Mouse (Mus musculus) regulatory T cell (primary cell): Measurements from ENCODE around the gene Trp63.
"Not testable (repeated sequence)": the region's sequence is repeated elsewhere in the genome, so short reads cannot be mapped to it uniquely, and the experiment has no call there.

Experiments used
- in situ Hi-C: fragments of 300-600 bp; cut with MboI, MseI; formaldehyde crosslinking; loops from one replicate; pipeline ENCODE4 v1.15.1; 2025; ENCODE audit warnings: high pct_unique_total_duplicates

Gene Trp63

GRCm38 (mm10) chr16:25683531-25684248, at the start of gene Trp63:
TSS of gene Trp63 (plus strand) at chr16:25683763.
- in situ Hi-C loops, result no loop called here

- in situ Hi-C loops, result not testable (repeated sequence)
Observed at GRCm38 (mm10) chr16:25644716-25645115, 38.8 kb upstream of the Trp63 start.

GRCm38 (mm10) chr16:25660510-25661235, 22.9 kb upstream of the Trp63 start:
- in situ Hi-C loops, result no loop called here

- in situ Hi-C loops, result no loop called here
Observed at GRCm38 (mm10) chr16:25663116-25663515, 20.4 kb upstream of the Trp63 start.

- in situ Hi-C loops, result no loop called here
Observed at GRCm38 (mm10) chr16:25673861-25674440, 9.6 kb upstream of the Trp63 start.

GRCm38 (mm10) chr16:25680369-25680768, 3.2 kb upstream of the Trp63 start:
- in situ Hi-C loops, result no loop called here

GRCm38 (mm10) chr16:25682533-25682932, 1.0 kb upstream of the Trp63 start:
- in situ Hi-C loops, result no loop called here

GRCm38 (mm10) chr16:25684572-25684971, 1.0 kb downstream of the Trp63 start:
- in situ Hi-C loops, result no loop called here

- in situ Hi-C loops, result no loop called here
Observed at GRCm38 (mm10) chr16:25690612-25691011, 7.0 kb downstream of the Trp63 start.

- in situ Hi-C loops, result no loop called here
Observed at GRCm38 (mm10) chr16:25701252-25701651, 17.7 kb downstream of the Trp63 start.

GRCm38 (mm10) chr16:25706260-25706659, 22.7 kb downstream of the Trp63 start:
- in situ Hi-C loops, result no loop called here

GRCm38 (mm10) chr16:25715790-25716189, 32.2 kb downstream of the Trp63 start:
- in situ Hi-C loops, result no loop called here

GRCm38 (mm10) chr16:25723131-25723530, 39.6 kb downstream of the Trp63 start:
- in situ Hi-C loops, result no loop called here

GRCm38 (mm10) chr16:25727001-25727400, 43.4 kb downstream of the Trp63 start:
- in situ Hi-C loops, result no loop called here

- in situ Hi-C loops, result no loop called here
Observed at GRCm38 (mm10) chr16:25727957-25728506, 44.5 kb downstream of the Trp63 start.

- in situ Hi-C loops, result no loop called here
Observed at GRCm38 (mm10) chr16:25736912-25737311, 53.3 kb downstream of the Trp63 start.

- in situ Hi-C loops, result no loop called here
Observed at GRCm38 (mm10) chr16:25737623-25738050, 54.1 kb downstream of the Trp63 start.

- in situ Hi-C loops, result no loop called here
Observed at GRCm38 (mm10) chr16:25746807-25747206, 63.2 kb downstream of the Trp63 start.

- in situ Hi-C loops, result no loop called here
Observed at GRCm38 (mm10) chr16:25751866-25752265, 68.3 kb downstream of the Trp63 start.

GRCm38 (mm10) chr16:25758108-25758507, 74.5 kb downstream of the Trp63 start:
- in situ Hi-C loops, result no loop called here

GRCm38 (mm10) chr16:25765549-25765948, 82.0 kb downstream of the Trp63 start:
- in situ Hi-C loops, result no loop called here

- in situ Hi-C loops, result no loop called here
Observed at GRCm38 (mm10) chr16:25774611-25775010, 91.0 kb downstream of the Trp63 start.
